Mouse (Mus musculus) kidney, postnatal 4 days (tissue): Measurements from ENCODE around the gene Greb1.

ENCODE experiments used
- DNase-seq, 2 experiments: peaks; one replicate each; pipeline ENCODE4 v3.0.0; 2021; ENCODE audit warnings: mixed read lengths in 2 of 2

Gene Greb1

DNA sequence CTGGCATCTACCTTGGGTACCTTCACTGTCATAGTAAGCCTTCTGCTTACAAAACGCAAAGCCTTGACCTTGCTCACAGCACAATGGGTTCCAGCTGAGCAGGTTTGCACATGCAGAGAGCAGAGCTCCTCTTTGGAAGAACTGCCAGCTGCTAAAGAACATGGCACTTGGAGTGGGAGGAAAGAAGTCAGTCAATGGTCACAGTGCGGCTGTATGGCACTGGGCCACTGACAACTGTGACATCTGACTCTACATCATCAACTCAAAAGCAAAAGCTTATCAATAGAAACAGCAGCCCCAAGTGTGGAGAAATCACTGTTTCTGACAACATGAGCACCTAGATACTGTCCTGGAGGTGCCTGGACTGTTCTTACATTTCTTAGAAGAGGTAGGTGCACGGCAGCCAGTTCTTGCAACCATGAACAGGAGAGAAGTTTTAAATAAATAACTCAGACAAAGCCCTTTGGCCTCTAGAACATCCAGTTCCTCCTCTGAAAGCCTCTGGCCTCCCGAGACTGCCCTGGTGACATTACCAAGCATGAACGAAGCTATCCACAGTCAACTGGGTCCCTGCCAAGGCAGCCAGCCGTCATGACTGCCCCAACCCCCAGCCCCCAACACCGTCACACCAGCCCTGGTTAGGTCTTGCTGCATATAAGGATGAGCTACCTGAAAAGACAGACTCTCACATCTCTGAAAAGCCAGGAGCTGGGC lies 170.4 kb downstream of the Greb1 start:
- DNase-seq: peak; percentile 49 to 62
